Mouse (Mus musculus) lung, postnatal 0 days (tissue): ENCODE measurements at regions not wholly inside any gene's neighbourhood (a gene's known extent, or its start where the extent isn't known, plus 50 kb on each side); places are given as distances from the start of the nearest gene placed in this dataset.

ENCODE experiments used
- CTCF ChIP-seq: IDR thresholded peaks from 2 replicates; pipeline ENCODE4 v1.5.1; 2016; ENCODE audit warnings: antibody characterized with exemption, mild to moderate bottlenecking
- EP300 ChIP-seq: IDR thresholded peaks from 2 replicates; pipeline ENCODE4 v1.6.1; 2016; ENCODE audit warnings: antibody characterized with exemption, mild to moderate bottlenecking, control low read depth

DNA sequence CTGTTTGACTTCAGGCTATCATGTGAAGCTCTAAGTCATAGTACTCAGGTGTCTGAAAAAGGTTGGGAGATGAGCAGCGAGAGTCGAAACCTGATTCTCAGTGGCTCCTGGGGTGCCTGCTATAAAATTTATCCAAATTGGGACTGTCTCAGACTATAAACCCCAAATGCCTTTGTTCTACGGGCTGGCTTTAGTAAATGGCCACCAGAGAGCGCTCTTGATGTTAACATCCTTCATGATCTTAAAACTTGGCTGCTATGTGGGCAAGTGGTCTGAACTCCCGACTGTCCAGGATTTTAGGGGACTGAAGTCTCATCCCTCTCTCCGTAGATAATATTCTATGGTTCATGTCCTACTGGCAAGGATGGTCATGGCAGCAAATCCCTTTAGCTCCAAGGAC lies 94.8 kb upstream of the Tom1l1 start:
- TF ChIP-seq CTCF (peak; percentile 49), EP300 (no peak)
